Mouse (Mus musculus) midbrain, embryonic 13.5 days (tissue): ENCODE measurements around the gene Rae1. TPM values are rescaled to one million over a fixed set of nuclear protein-coding genes. Genes with fewer than 3 reads are reported as not detected.

Experiments used
- ATAC-seq: fragments of 200-750 bp; cut with Nextera tagmentation; 2 replicates; pipeline ENCODE4 v1.8.0; 2017; ENCODE audit warnings: mild to moderate bottlenecking, moderate TSS enrichment, moderate library complexity
- H3K27ac ChIP-seq: fragments of 300-500 bp; sonication (generic); 2 replicates; pipeline ENCODE4 v1.5.1; 2015; ENCODE audit warnings: inconsistent platforms, mild to moderate bottlenecking, moderate library complexity
- H3K27me3 ChIP-seq: fragments of 300-500 bp; sonication (generic); 2 replicates; pipeline ENCODE4 v1.6.1; 2015; ENCODE audit warnings: mild to moderate bottlenecking, inconsistent platforms
- H3K36me3 ChIP-seq: fragments of 300-500 bp; sonication (generic); 2 replicates; pipeline ENCODE4 v1.6.1; 2015; ENCODE audit warnings: mild to moderate bottlenecking, inconsistent platforms
- H3K4me1 ChIP-seq: fragments of 300-500 bp; sonication (generic); replicated peaks from 2 replicates; pipeline ENCODE4 v1.6.1; 2015; ENCODE audit warnings: inconsistent platforms
- H3K4me2 ChIP-seq: fragments of 300-500 bp; sonication (generic); replicated peaks from 2 replicates; pipeline ENCODE4 v1.6.1; 2015; ENCODE audit warnings: moderate library complexity, mild to moderate bottlenecking, inconsistent platforms
- H3K4me3 ChIP-seq: fragments of 300-500 bp; sonication (generic); replicated peaks from 2 replicates; pipeline ENCODE4 v1.5.1; 2015; ENCODE audit warnings: mild to moderate bottlenecking, inconsistent platforms
- H3K9ac ChIP-seq: fragments of 300-500 bp; sonication (generic); replicated peaks from 2 replicates; pipeline ENCODE4 v1.6.1; 2015; ENCODE audit warnings: mild to moderate bottlenecking, inconsistent platforms
- H3K9me3 ChIP-seq: fragments of 300-500 bp; sonication (generic); 2 replicates; pipeline ENCODE4 v1.6.1; 2016; ENCODE audit warnings: mild to moderate bottlenecking, inconsistent platforms
- WGBS: fragments of 180-500 bp; shearing (Covaris S2); methylation state at CpG from one replicate; pipeline ENCODE4 v1.1.7; 2015; 5-methylcytosine and 5-hydroxymethylcytosine counted together
- polyA plus RNA-seq: library from polyadenylated mRNA; unstranded; fragments of >200 nt; fragmentation: Nextera tagmentation; extraction: Ambion mirVana; gene quantifications from 2 replicates; pipeline ENCODE4 v1.2.1, GENCODE M21; 2015

Gene Rae1
- polyA plus RNA-seq, 1 experiment from 2014 or later: 121 TPM

DNA sequence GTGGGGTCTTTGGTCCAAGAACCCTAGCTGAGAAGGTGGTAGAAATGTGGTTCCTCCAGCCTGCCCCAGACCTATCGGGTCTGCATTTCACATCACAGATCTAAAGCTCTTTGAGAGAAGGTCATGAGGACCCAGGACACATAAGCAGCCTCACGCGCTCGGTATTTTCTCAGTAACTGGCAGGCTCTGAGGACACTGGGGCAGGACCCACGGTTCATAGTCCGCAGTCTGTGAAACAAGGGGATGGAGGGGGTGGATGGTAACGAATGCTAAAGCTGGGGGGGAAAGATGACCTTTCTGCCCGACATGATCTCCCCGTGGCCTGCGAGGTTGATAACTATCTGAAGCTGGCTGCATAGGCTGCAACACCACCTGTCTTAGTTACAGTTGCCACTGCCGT is 2.2 kb upstream of the Rae1 start:
- WGBS: 75% methylated on average over 11 of the region's 11 CpGs
- no peaks in the 10 kb centered on the region for H3K9me3 ChIP-seq

GRCm38 (mm10) chr2:172998478-172998877 is 1.4 kb upstream of the Rae1 start:
- Histone ChIP-seq H3K36me3 (peaks cover 16% of the 10 kb centered on the region), H3K4me2 (no peak overlapping the region), H3K4me3 (no peak overlapping the region), H3K27me3 (0 out of 2 replicates have a peak, but pooled peaks cover 6% of the 10 kb centered on the region), H3K9me3 (no peaks in the 10 kb centered on the region), H3K27ac (no peak overlapping the region), H3K9ac (no peak overlapping the region), H3K4me1 (peaks cover 17% of the 10 kb centered on the region)
- no peak for ATAC-seq
- WGBS: 74% methylated on average over 7 of the region's 7 CpGs

More for the DNA sequence above, 2.2 kb upstream of the Rae1 start:
- Histone ChIP-seq H3K36me3 (peaks cover 8% of the 10 kb centered on the region), H3K27ac (no peak overlapping the region), H3K4me3 (no peak overlapping the region), H3K4me2 (no peak overlapping the region), H3K27me3 (0 out of 2 replicates have a peak, but pooled peaks cover 6% of the 10 kb centered on the region), H3K9ac (no peak overlapping the region), H3K4me1 (peaks cover 17% of the 10 kb centered on the region)
- no peak for ATAC-seq

GRCm38 (mm10) chr2:173000285-173000652 is 352 bp downstream of the Rae1 start:
- 0 out of 2 replicates have a peak, but pooled peaks cover 6% of the 10 kb centered on the region for H3K27me3 ChIP-seq
- WGBS: under 1% methylated on average over 42 of the region's 42 CpGs
- H3K9me3 ChIP-seq: no peaks in the 10 kb centered on the region
- peak overlapping the region; percentile 87 for H3K27ac ChIP-seq
- peak overlapping the region; percentile 98 for H3K4me3 ChIP-seq
- H3K9ac ChIP-seq: peak overlapping the region; percentile 95
- peaks cover 17% of the 10 kb centered on the region for H3K4me1 ChIP-seq
- H3K36me3 ChIP-seq: peaks cover 34% of the 10 kb centered on the region
- ATAC-seq: peak; percentile 91
- peak overlapping the region; percentile 97 for H3K4me2 ChIP-seq

DNA sequence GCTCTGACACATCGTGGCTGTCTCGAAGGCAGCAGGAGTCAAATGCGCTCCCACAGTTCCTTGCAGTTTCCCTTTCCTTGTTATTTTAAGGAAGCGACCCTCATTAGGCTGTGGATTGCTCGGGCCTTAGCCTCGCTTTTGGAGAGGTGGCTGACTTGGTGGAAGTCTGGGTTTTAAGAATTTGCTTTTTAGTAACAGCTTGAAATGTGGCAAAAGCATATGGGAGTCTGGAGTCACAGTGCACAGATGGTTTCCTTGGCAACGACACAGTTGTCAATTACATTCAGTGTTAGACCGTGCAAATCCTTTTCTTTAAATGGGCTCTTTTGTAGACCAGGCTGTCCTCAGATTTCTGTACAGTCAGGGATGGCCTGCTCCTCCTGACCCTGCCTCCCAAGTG is 1.0 kb downstream of the Rae1 start:
- Histone ChIP-seq H3K4me1 (peaks cover 17% of the 10 kb centered on the region), H3K4me2 (peak overlapping the region; percentile 97), H3K36me3 (peaks cover 37% of the 10 kb centered on the region), H3K9me3 (no peaks in the 10 kb centered on the region), H3K27ac (no peak overlapping the region), H3K27me3 (0 out of 2 replicates have a peak, but pooled peaks cover 6% of the 10 kb centered on the region), H3K9ac (peak overlapping the region; percentile 95), H3K4me3 (peak overlapping the region; percentile 98)
- ATAC-seq: no peak
- WGBS: 20% methylated on average over 8 of the region's 8 CpGs

GRCm38 (mm10) chr2:173003737-173004136 is 3.8 kb downstream of the Rae1 start:
- Histone ChIP-seq H3K4me2 (no peak overlapping the region), H3K9me3 (no peaks in the 10 kb centered on the region), H3K4me1 (peaks cover 17% of the 10 kb centered on the region), H3K9ac (no peak overlapping the region), H3K27me3 (no peaks in the 10 kb centered on the region), H3K36me3 (peaks cover 65% of the 10 kb centered on the region), H3K27ac (no peak overlapping the region), H3K4me3 (no peak overlapping the region)
- ATAC-seq: no peak
- WGBS: 91% methylated on average over 8 of the region's 8 CpGs

DNA sequence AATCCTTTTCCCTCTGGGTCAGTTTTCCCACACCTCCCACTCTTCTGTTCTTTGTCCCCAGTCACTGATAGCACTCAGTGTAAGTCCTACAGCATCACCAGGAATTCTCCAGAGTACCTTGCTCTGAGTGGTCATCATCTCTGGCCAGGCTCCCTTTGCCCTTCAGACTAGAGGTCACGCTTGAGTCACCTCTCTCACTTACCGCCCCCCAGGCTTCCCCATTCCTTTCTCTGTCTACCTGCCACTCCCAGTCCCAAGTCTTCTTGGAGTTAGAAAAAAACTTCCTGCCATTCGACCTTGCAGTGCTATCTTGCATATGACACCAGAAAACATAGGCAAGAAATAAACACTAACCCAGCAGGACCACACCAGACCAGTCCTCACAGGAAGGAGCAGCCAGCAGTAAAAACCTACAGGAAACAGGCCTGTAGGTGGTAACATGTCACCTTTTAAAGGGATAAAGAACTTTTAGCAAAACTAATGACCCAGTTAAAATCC is 10.4 kb downstream of the Rae1 start:
- Histone ChIP-seq H3K27ac (no peak overlapping the region), H3K4me3 (no peak overlapping the region), H3K4me2 (no peak overlapping the region), H3K9me3 (no peaks in the 10 kb centered on the region), H3K36me3 (peaks cover 97% of the 10 kb centered on the region), H3K4me1 (no peaks in the 10 kb centered on the region), H3K27me3 (no peaks in the 10 kb centered on the region), H3K9ac (no peak overlapping the region)
- WGBS: 77% methylated on average over 3 of the region's 3 CpGs
- ATAC-seq: no peak

DNA sequence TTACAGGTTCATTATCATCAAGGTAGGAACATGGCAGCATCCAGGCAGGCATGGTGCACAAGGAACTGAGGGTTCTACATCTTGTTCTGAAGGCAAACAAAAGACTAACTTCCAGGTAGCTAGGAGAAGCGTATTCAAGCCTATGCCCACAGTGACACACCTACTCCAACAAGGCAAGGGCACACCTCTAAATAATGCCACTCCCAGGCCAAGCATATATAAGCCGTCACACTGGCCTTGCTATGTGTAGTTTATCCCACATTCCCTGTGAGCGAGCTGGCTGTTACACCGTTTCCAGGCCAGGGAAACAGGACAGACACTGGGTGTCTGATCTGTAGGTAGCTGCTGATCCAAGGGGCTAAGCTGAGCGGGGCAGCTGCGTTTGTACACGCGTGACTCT is 11.5 kb downstream of the Rae1 start:
- peaks cover 100% of the 10 kb centered on the region for H3K36me3 ChIP-seq
- no peak overlapping the region for H3K9ac ChIP-seq
- no peak overlapping the region for H3K4me3 ChIP-seq
- ATAC-seq: no peak
- no peaks in the 10 kb centered on the region for H3K4me1 ChIP-seq
- H3K4me2 ChIP-seq: no peak overlapping the region
- WGBS: 98% methylated on average over 8 of the region's 8 CpGs
- no peak overlapping the region for H3K27ac ChIP-seq
- no peaks in the 10 kb centered on the region for H3K9me3 ChIP-seq
- H3K27me3 ChIP-seq: no peaks in the 10 kb centered on the region; the same call in 1 of the 2 replicates

DNA sequence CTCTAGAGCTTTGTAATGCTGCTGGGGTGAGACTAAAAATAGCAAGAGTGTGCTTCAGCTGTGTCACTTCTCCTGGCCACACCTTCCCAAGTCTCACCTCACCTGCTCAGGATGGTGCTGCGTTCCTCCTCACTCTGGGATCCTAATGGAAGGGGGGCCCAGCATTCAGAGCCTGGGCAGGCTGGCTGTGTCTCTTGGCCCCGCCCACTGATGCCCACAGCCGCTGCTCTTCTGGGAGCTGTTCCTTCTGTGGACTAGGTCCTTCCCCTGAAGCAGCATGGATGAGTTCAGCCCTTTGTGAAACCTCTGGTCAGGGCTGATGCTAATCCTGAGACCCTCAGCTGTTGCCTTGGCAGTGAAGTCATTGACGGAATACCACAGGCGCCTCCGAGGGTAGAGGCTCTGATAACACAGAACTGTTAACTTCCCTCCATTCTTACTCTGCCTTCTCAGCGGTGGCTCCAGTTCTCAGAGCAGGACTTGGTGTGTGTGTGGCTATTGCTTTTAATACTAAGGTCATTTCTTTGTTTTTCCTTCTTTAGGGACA is 14.9 kb downstream of the Rae1 start:
- no peak overlapping the region for H3K4me2 ChIP-seq
- WGBS: 78% methylated on average over 7 of the region's 7 CpGs
- ATAC-seq: no peak
- no peak overlapping the region for H3K9ac ChIP-seq
- peaks cover 29% of the 10 kb centered on the region for H3K27me3 ChIP-seq
- peaks cover 68% of the 10 kb centered on the region for H3K36me3 ChIP-seq
- peaks cover 8% of the 10 kb centered on the region for H3K4me1 ChIP-seq
- H3K9me3 ChIP-seq: no peaks in the 10 kb centered on the region
- H3K4me3 ChIP-seq: no peak overlapping the region
- no peak overlapping the region for H3K27ac ChIP-seq

GRCm38 (mm10) chr2:173017940-173018339 is 18.0 kb downstream of the Rae1 start:
- H3K36me3 ChIP-seq: peaks cover 36% of the 10 kb centered on the region

DNA sequence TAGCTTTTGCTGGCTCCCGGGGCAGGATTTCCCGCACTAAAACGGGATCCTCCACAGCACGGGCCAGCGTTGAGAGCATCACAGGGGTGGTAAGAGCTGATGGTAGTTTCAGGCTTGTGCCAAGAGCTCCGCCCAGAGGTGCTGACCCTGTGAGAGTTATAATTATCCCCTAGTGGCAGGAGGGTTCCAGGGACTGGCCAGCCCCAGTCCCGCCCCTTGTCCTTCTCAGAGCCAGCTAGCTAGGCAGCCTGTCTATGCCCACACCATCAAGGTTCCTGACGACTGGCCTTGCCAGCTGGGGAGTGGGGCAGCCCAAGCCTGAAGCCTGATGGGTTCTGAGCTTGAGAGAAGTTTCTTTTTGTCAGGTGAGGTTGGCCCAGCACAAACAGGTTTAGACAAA is 18.7 kb downstream of the Rae1 start:
- Histone ChIP-seq H3K36me3 (peaks cover 30% of the 10 kb centered on the region), H3K4me2 (no peak overlapping the region), H3K27ac (no peak overlapping the region), H3K9ac (no peak overlapping the region), H3K9me3 (no peaks in the 10 kb centered on the region), H3K4me3 (no peak overlapping the region), H3K4me1 (peaks cover 30% of the 10 kb centered on the region), H3K27me3 (peaks cover 45% of the 10 kb centered on the region)
- ATAC-seq: no peak
- WGBS: 21% methylated on average over 8 of the region's 8 CpGs

More at GRCm38 (mm10) chr2:173017940-173018339, 18.0 kb downstream of the Rae1 start:
- Histone ChIP-seq H3K27ac (no peak overlapping the region), H3K9ac (no peak overlapping the region), H3K4me3 (no peak overlapping the region), H3K4me2 (no peak overlapping the region), H3K9me3 (no peaks in the 10 kb centered on the region), H3K27me3 (peaks cover 45% of the 10 kb centered on the region), H3K4me1 (peaks cover 24% of the 10 kb centered on the region)
- WGBS: 52% methylated on average over 6 of the region's 6 CpGs
- no peak for ATAC-seq

GRCm38 (mm10) chr2:173019322-173019721 is 19.4 kb downstream of the Rae1 start:
- Histone ChIP-seq H3K4me3 (peak overlapping the region; percentile 35), H3K9ac (peak overlapping the region; percentile 44), H3K4me1 (peaks cover 37% of the 10 kb centered on the region), H3K27me3 (peaks cover 45% of the 10 kb centered on the region), H3K36me3 (peaks cover 23% of the 10 kb centered on the region), H3K4me2 (peak overlapping the region; percentile 67), H3K9me3 (no peaks in the 10 kb centered on the region), H3K27ac (no peak overlapping the region)
- WGBS: 15% methylated on average over 9 of the region's 9 CpGs
- ATAC-seq: 0 out of 2 replicates have a peak, but pooled peaks have one; percentile 1

- H3K27ac ChIP-seq: no peak overlapping the region
- H3K27me3 ChIP-seq: peaks cover 45% of the 10 kb centered on the region
- H3K4me3 ChIP-seq: peak overlapping the region; percentile 35
- peak; percentile 57 for ATAC-seq
- peak overlapping the region; percentile 67 for H3K4me2 ChIP-seq
- WGBS: 1% methylated on average over 29 of the region's 29 CpGs
- no peaks in the 10 kb centered on the region for H3K9me3 ChIP-seq
- peaks cover 18% of the 10 kb centered on the region for H3K36me3 ChIP-seq
- H3K9ac ChIP-seq: peak overlapping the region; percentile 44
- H3K4me1 ChIP-seq: peaks cover 42% of the 10 kb centered on the region
Measured at GRCm38 (mm10) chr2:173019790-173020189, 19.9 kb downstream of the Rae1 start.

GRCm38 (mm10) chr2:173020430-173020829 is 20.5 kb downstream of the Rae1 start, which contains the start of gene Rbm38:
Rbm38 (plus strand) TSS chr2:173020498.
- Histone ChIP-seq H3K4me2 (peak within 1 kb of the TSS; percentile 86), H3K36me3 (peaks cover 15% of the 10 kb centered on the region), H3K4me3 (peak within 1 kb of the TSS; percentile 82), H3K9me3 (no peaks in the 10 kb centered on the region), H3K27ac (no peak within 1 kb of the TSS), H3K4me1 (peaks cover 49% of the 10 kb centered on the region), H3K9ac (peak within 1 kb of the TSS; percentile 44), H3K27me3 (peaks cover 45% of the 10 kb centered on the region)
- WGBS: 28% methylated on average over 11 of the region's 11 CpGs
- no peak for ATAC-seq
